Mouse (Mus musculus) gonadal fat pad, adult 2 months (tissue): Measurements from ENCODE around the gene AI837181. TPM values are rescaled to one million over a fixed set of nuclear protein-coding genes. Genes with fewer than 3 reads are reported as not detected.

Experiments used
- DNase-seq: peaks from one replicate; pipeline ENCODE4 v3.0.0-alpha.2; 2012; ENCODE audit warnings: low read depth
- polyA plus RNA-seq: library from polyadenylated mRNA; depleted of rRNA; stranded (reverse); fragments of >200 nt; gene quantifications from 2 replicates; pipeline ENCODE4 v1.2.3, GENCODE M21; 2012

The AI837181 gene
- polyA plus RNA-seq, 1 experiment = 73.9 TPM

DNA sequence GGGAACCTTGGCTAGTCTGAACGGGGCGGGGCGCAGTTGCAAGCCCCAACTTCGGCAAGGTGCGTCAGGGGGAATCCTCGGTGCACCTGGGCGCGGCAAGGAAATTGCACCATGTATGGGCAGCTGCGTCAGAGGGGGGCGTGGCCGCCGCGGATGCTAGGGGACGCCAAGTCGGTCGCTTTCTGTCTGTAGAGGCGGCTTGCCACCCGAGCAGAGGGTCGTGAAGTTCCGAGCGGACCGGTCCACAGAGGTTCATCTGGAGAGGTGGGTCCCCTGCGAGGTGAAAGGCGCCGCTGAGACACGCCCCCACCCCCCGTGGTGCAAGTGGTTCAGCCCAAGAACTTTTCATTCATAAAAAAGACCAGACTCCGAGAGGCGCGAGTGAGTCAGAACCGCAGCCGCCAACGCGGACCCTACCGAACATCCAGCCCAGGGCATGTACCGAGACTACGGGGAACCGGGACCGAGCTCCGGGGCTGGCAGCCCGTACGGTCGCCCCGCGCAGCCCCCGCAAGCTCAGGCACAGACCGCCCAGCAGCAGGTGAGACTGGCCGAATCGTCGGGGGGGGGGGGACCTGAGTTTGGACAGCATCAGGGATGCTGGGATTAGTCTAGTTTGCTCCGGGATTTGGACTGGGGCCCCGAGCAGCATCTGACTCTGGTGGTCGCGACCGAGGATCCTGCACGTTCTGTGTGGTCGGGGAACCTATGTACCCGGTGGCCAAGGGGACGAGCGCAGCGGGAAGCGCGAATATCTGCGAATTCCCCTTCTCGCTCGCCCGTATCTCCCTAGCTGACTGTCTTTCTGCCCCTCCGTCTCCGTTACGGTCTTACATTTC is 22.8 kb downstream of the AI837181 start, which contains the start of gene Fosl1:
Gene Fosl1, plus strand, starts transcription at position 33 of the 839 bp plus-strand sequence.
- no peak for DNase-seq

DNA sequence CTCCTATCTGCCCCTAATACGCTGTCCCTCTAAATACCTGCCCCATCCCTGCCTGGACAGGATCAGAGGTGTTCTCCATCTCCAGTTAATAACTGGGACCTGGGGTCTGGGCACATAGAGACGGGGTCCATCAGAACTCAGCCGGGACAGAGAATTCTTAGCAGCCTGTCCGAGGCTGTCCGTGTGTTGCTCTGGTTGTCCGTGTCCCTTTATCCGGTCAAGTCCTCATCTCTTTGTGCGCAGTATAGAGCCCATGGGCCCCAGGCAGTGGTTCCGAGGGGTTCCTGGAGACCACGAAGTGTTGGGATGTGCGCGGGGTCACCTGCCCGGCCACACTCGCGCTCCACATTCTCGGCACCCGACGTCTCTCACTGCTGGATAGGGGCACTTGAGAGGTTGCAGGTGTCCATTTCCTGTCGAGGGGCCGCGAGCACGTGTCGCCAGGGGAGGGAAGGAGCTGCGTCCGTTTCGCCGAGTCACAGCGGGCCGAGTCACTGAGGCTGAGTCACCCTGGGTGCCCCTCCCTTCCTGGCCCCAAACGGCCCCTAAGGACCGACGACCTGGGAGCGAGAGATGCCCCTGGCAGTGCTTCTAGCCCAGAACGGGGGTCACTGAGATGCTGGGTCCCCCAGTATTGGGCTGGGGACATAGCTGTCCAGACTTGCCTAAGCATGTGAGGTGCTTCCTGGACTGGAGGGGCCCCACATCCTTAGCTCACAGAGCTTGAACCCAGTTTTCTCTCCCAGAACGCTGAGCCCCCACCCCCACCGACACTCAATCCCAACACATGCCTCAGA is 23.6 kb downstream of the AI837181 start:
- no peak for DNase-seq

DNA sequence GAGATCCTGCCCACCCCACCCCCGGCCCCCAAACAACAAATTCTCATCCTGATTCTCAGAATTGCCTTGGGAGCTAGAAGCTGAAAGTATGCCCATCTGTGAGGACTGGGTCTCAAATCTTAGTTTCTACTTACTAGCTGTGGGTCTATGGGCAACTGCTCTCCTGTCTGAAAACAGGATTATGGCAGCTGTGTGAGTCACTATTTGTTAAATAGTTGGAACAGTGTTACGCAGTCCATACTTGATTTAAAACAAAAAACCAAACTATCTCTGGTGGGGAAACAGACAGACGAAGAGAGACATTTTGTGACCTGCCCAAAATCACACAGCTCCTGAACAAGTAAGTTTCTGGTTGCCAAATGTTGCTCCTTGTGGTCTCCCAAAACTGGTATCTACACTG is 24.7 kb downstream of the AI837181 start:
- no peak for DNase-seq

DNA sequence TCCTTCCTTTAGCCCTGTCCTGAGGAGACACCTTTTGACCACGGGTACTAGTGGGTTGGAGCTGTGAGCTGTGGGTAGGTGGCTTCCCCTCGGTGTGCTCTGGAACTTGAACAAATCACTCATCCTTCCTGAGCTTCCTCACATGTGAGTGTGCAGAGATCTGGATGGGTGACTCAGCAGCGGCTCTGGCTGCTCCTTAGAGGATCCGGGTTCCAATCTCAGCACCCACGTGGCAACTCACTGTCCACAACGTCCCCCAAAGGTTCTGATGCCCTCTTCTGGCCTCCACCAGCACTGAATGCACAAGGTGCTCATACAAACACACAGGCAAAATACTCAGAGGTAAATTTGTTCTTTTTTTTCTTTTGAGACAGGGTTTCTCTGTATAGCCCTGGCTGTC is 26.8 kb downstream of the AI837181 start:
- no peak for DNase-seq

DNA sequence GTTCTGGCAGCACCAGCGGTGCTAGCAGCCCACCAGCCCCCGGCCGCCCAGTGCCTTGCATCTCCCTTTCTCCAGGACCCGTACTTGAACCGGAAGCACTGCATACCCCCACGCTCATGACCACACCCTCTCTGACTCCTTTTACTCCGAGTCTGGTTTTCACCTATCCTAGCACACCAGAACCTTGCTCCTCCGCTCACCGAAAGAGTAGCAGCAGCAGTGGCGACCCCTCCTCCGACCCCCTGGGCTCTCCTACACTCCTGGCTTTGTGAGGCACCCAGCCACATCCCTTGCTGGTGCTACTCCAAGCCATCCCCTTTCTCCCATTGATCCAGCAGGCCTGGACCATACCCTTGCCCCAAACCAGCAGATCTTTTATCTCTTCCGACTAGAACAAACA is 30.1 kb downstream of the AI837181 start:
- DNase-seq = no peak

DNA sequence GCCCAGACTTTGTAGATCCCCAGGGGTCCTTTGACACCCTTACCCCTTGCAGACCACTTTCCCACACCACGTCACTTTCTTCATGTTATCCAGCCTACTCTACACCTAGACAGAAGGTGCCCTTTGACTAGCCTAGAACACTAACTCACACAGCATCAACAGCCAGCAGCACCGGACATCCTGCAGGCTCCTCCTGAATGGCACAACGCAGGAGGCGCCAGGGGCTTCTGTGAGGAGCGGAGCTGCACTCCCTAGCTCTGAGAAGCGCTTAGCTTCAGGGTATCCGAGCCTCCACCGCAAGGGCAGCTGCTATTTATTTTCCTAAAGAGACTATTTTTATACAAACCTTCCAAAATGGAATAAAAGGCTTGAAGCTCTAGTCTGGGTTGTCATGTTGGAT is 30.6 kb downstream of the AI837181 start:
- no peak for DNase-seq

DNA sequence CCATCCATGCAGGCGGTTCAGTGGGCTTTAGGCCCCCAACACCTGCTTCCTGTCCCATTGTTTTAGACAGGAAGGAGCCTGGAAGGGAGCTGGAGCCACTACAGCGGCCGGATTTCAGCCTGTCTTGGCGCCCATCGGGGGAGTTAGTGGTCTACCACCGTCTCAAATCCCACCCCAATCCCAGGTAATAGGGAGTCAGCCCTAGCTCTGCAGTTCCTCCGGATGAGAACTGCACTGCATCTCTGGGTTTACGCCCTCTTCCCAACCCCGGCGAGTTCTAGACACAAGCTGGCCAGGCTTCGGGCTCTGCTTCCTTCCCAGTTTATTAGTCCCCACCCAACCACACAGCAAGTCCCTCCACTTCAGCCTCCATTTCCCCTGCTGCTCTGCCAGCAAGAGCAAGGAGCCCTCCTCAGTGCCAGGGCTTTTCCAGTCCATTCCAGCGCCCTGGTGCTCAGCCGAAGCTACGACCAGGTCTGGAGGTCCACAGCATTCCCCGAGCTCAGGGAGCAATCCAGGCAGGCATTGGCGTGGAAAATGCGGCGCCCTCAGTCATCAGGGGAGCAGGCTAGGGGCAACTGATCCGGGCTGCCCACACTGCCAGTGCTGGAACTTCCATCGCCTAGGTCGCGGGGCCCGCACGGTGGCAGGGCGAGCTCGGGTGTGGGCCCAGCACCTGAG is 31.4 kb downstream of the AI837181 start:
- DNase-seq = no peak

DNA sequence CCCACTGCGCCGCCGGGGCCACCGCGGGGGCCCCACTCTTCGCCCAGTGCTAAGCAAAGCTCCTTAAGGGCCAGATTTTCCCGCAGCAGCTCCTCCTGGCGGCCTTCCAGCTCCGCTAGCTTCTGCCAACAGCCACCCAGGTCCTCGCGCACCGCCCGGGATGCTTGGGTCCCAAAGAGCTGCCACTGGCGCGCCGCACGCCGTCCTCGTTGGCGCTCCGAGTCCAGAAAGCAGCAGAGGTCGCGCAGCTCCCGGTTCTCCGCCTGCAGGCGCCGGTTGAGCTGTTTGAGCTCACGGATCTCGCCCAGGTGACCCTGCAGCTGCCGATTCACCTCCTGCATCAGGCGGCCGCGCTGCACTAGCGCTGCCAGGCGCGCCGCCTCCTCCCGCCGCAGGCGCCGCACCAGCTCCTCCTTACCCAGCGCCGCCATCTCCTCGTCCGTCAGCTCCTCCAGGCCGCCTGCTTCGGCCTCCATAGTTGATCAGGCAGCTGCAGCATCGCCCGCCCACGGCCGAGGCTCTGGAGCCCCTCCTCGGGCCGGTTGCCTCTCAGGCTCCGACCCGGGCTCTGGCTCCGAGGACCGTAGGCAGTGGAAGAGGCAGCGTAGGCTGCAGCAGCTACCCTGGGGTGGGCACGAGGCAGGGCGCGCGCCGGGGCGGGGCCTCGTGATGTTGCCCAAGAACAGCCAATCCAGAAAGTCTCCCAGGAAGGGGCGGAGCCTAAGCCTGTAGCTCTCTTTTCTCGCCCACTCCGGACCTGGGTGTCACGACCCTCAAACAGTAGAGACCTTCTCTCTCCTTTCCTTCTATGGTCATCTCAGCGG is 32.2 kb downstream of the AI837181 start:
- DNase-seq = no peak

DNA sequence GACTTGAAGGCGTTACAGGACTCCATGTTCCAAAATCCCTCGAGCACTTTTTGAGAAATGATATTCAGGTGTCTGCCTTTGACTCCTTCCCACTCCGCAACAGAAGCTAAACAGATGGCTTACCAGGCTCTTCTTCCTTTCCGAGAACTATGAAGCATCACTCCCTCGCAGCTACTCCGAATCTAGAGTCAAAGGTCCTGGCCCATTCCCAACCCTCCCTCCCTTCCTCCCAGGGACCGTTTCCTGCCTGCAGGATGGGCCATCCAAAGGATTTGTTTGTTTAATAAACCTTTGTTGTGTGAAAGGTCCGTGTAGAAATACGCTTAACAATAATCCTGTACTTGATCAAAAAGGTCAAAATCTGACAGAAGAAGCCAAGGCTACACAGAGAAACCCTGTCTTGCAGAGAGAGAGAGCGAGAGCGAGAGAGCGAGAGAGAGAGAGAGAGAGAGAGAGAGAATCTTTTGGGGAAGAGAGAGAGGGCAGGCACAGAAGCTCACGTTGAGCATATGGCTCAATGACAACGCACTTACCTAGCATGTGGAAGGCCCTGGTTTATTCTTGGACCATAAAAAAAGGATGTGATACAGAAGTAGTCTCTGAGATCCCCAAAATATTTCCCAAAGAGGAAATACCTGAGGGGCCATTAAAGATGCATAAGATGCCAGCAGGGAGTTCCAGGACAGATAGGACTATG is 33.0 kb downstream of the AI837181 start, which contains the start of gene Ccdc85b:
Gene Ccdc85b, minus strand, starts transcription at position 149 of the 697 bp plus-strand sequence.
- no peak for DNase-seq

DNA sequence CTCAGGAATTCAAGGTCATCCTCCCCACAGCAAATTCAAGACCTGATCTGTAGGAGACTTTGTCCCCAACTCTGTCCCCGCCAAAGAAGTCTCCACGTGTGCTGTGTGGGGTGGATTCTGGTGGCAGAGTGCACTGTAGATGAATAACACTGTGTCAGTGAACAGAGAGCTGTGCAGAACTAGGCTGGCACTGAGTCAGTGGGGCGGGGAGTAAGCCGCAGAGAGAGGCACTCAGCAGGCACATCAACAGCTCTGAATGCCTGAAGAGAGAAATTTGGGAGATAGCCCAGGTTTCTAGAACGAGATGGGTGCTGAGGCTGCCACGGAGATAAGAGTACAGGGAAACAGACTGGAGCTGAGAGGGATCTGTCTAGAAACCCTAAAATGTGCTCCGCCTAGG is 34.1 kb downstream of the AI837181 start:
- no peak for DNase-seq

DNA sequence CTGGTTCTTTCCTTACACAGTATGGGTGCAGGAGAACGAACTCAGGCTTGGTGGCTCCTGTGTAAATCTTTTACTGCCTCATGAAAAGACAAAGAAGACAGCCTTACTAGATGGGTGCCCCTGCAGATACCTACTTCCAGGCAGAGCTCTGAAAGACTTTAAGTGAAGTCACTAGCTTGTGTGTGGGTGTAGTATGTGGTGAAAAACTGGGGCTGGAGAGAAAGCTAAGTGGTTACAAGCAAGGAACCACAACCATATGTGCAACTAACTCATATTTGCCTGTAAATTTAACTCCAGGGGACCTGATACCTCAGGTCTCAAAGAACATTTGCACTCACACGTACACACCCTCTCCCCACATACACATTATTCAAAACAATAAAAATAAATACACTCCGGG is 35.0 kb downstream of the AI837181 start:
- no peak for DNase-seq

DNA sequence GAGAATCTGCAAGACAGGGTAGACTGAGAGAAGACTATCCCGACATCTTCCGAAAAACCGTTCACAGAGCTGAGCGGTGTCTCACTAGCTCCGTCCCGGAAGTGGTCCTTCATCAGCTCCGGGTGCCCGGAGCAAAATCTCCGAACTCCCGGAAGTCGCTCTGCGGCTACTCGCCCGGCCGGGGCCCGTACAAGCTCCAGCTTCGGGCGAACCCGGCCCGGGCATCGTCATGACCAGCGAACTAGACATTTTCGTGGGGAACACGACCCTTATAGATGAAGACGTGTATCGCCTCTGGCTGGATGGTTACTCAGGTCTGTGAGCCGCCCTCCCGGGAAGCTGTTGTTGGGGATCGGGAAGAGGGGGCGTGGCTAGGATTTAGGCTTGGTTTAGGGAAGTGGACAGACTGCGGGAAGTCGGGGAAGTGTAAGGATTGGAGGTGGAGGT is 35.5 kb downstream of the AI837181 start, which contains the start of gene Fibp:
Gene Fibp, plus strand, starts transcription at position 151 of the 447 bp plus-strand sequence.
- DNase-seq = no peak

DNA sequence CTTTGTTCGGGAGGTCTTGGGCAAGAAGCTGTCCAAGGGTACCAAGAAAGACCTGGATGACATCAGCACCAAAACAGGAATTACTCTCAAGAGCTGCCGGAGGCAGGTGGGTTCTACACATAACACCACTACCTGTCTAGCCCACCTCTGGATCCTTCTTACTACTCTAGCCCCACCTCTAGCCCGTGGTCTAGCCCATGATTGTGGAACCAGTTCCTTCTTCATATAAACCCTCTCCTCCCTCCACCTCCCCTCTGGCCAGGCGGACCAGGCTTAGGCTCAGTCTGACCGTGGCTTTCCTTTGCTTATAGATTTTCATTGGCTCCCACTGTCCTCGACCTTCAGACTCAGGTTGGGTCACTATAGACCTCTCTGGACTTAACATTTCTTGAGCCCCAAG is 36.5 kb downstream of the AI837181 start:
- DNase-seq = no peak

DNA sequence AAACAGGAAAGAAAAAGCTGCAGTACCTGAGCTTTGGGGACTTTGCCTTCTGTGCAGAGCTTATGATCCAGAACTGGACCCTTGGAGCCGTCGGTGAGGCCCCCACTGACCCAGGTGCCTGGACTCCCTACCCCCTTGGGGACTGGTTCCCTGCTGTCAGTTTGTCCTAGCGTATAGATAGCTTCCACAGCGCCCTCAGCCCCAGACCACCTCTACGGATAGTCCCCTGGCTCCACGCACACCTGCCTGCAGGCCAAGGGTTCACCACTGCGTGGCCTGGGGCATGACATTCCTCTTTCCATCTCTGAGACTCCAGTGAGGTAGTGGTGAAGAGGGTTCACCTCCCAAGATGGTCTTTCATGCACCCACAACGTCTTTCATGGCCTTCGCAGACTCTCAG is 38.3 kb downstream of the AI837181 start:
- no peak for DNase-seq

DNA sequence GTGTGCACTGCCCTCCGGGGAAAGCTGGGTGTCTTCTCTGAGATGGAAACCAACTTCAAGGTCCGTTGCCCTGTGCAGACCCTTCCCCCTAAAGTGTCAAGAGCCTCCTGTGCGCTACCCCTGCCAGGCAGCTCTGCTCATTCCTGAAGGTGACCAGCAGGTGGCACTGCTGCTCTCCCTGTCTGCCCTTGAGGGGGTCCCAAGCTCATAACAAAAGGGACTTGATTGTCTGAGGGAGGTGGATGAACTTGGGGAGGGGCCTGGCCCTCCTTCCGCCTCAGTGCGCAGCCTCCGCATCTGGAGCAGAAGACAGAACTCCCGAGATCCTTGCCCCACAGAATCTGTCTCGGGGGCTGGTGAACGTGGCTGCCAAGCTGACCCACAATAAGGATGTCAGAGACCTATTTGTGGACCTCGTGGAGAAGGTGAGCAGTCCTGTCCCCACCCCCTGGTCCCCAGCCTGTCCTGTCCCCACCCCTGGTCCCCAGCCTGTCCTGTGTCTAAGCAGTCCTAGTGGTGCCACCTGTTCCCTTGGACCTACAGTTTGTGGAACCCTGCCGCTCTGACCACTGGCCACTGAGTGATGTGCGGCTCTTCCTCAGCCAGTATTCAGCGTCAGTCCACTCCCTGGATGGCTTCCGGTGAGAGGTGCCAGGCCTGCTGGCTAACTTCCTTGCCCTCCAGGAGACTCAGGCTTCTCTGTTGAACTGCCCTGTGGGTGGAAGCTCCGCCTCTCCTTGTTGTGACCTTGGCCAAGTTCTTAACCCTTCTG is 39.0 kb downstream of the AI837181 start:
- DNase-seq = no peak

DNA sequence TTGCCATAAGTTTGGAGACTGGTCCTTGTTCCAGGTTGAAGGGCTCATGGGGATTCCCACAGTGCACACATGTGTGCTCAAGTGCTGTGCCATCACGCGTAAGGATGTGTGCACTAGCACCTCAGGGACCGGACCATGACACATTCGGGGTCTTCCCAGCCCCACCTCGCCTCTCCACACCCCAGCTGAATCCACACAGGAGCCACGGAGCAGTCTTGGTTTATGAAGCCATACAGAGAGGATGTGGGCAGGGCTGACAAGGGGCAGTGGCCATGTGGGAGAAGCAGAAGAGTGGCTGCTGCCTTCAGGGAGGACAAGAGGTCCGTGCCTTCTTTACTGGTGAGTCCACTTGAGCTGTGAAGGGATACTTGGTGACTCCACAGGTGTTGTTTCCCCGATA is 40.1 kb downstream of the AI837181 start:
- no peak for DNase-seq

DNA sequence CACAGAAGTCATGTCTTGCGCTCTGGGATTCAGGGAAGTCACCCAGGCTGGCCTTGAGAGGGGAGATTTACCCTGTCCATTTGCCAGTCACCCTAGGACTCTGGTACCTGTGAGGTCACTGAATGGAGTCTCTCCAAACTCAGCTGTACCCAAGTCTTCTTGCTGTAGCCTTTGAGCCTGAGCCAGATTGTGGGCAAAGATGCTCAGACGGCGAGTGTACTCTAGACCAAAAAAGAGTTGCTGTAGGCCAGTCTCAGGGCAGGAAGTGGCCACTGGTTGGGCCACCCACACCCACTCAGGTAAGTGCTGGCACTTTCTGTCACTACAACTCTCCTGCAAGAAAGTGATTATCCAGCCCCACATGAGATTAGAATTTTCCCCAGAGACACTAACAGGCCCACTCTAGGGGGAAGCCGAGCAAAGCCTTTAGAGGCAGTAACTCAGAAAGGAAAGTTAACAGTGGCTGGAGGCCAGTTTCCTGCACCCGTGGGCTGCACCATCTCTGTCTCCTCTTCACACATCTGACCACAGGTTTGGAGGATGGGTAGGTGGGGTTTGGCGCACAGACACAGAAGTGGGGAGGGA is 42.1 kb downstream of the AI837181 start:
- no peak for DNase-seq

DNA sequence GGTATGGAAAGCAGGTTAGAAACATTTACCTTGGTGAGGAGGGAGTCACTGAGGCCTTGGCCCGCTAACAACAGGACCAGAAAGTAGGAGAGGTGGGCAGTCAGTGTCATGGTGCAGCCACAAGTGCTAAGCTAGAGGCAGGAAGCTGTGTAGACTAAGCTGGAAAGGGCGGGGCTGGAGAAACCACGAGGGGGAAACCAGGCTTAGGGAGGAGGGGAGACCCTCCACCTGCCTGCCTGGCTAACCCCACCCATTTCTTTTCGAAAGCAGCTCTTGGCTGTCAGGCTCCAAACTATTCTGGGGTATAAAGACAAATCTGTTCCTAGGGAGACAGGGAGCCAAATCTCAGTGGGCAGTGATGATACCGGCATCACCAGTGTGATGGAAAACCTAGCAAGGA is 43.4 kb downstream of the AI837181 start, which contains the start of gene Ctsw:
Gene Ctsw, minus strand, starts transcription at position 134 of the 400 bp plus-strand sequence.
- no peak for DNase-seq

DNA sequence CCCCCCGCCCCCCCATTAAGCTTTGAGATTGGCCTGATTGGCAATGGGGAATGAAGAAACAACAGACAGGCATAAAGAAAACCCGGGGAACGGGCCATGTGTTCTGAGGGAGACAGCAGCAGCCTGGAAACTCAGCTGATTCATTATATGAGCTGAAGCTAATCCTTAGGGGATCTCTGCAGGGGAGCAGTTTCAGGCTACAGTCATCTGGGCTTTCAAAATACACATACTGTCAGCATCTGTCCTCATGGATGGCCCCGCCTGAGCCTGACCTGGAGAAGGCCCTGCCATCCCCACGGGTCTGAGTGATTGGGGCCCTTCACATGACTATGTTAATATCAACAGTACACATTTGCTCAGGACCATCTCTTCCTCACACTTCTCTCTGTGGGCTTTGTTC is 46.9 kb downstream of the AI837181 start:
- no peak for DNase-seq
